Mouse (Mus musculus): ENCODE data around the gene Ccdc84. TPM values are rescaled to one million over a fixed set of nuclear protein-coding genes. Genes with fewer than 3 reads are reported as not detected.
A peak's percentile ranks its signal among the peaks of the same experiment; 100 is the strongest.
"Not testable (repeated sequence)": the region's sequence is repeated elsewhere in the genome, so short reads cannot be mapped to it uniquely, and the experiment has no call there.

Gene Ccdc84
- polyA plus RNA-seq, 2 experiments from 2014 or later, result 20.3 to 27.3 TPM

GRCm38 (mm10) chr9:44407752-44408097 is 10.6 kb downstream of the Ccdc84 start:
- no peak for ATAC-seq

DNA sequence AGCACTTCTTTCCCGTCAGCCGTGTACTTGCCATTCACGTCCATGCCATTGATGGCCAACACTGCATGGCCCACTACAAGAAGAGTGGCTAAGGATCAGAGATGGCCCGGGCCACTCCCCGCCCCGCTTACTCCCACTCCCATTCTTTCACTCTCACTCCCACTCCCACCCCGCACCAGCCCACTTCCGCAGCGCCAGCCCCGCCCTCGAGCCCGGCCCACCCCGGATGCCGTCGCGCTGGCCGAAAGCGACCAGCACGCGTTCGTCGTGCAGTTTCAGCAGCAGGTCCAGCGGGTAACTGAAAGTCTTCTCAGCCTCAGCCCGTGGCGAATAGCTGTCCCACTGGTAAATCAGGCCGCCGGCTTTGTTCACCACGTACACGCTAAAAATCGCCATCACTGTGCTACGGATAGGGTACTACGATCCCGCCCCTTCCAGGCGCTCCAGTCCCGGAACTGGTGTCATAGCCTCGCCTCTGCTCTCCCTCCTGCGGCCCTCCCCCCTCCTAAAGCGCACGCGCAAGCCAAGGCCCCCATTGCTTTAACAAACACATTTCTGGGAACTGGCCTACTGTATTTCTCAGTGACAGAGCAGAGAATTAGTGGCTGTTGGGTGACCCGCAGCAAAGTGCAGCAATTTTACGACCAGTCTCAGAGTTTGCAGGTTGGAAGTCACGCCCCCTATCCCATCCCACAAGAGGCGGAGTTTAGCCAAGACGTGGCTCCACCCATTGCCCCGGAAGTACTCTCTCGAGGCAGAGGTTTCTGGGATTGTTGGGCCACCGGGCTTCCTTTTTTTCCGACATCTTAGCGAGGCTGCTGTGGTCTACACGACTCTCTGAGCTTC is 11.2 kb downstream of the Ccdc84 start, which contains the start of the genes Rps25 and Trappc4:
Gene Rps25, plus strand, starts transcription at position 234 of the 846 bp plus-strand sequence.
Gene Trappc4, minus strand, starts transcription at position 695 of the 846 bp plus-strand sequence.
- ATAC-seq, result peak; percentile 93

- no peak for ATAC-seq
These were observed 13.4 kb downstream of the Ccdc84 start for GRCm38 (mm10) chr9:44405011-44405410.

GRCm38 (mm10) chr9:44401081-44401480 is 17.3 kb downstream of the Ccdc84 start:
- no peak for ATAC-seq

DNA sequence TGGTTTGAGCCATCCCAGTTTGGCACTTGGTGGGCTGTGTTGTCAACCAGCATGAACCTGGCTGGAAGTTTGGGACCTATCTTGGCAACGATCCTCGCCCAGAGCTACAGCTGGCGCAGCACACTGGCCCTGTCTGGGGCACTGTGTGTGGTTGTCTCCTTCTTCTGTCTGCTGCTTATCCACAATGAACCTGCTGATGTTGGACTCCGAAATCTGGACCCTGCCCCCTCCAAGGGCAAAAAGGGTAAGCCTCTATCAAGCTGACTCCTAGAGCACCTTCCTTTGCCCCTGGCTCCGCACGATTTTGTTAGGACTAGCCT is 18.6 kb downstream of the Ccdc84 start:
- no peak for ATAC-seq

DNA sequence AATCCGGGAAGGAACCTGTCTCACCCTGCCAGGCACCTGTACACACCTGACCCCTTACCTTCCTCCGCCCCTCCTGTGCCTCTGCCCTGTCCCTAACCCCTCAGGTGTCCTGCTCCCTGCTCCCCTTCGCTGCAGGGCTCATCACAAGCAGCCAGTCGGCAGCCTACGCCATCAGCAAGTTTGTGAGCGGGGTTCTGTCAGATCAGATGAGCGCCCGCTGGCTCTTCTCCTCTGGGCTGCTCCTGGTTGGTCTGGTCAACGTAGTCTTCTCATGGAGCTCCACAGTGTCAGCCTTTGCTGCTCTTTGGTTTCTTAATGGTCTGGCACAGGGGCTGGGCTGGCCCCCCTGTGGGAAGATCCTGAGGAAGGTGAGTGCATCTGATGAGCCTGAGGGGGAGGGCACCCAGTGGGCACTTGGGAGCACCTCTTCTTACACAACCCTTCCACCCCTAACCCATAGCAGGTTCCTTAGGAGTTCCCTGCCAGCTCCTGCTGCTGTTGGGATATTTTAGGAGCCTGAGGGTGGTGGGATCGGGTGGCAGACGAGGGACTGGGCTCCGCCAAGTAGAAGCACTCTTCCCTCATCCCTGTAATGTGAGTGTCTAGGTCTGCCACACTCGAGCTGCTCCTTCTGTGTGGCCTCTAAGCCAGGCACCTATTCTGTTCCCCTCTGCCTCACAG is 19.1 kb downstream of the Ccdc84 start:
- ATAC-seq, result no peak

- no peak for ATAC-seq
These were observed 19.8 kb downstream of the Ccdc84 start for GRCm38 (mm10) chr9:44398551-44398950.

- ATAC-seq, result no peak
These were observed 20.3 kb downstream of the Ccdc84 start for GRCm38 (mm10) chr9:44398087-44398486.

DNA sequence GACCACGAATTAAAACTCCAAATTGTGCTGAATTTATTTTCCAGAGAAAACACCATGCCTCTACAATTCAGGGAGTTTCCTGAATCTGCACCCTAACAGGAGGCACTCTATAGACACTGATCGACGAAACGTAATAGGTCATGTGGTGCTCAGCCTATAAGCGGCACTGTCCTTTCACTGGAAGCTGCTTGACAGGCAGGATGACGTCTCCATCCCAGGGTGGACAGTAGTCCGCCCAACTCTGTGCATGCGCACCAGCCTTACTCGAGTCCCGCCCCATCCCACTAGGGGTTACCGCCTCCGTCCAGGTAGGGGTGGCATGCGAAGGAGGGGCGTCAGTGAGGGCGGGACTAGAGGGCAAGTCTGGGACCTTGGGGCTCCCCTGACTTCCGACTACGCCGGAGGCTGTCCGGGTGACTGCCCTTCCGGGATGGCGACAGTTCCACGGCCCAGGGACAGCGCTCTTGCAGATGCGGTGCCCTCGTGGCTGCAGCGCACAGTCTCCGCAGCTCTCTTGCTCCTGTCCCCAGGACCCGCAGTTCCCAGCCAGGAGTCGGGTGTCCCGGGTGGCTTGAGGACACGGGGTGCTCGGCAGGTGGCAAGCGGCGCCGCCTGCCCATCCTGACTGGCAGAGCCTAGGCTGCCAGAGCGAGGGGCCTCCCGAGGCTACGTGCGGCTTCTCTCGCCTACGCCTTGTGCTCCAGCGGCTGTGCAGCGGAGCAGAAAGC is 21.5 kb downstream of the Ccdc84 start, which contains the start of gene Slc37a4:
Gene Slc37a4, plus strand, starts transcription at position 169 of the 728 bp plus-strand sequence.
- peak; percentile 94 for ATAC-seq

- ATAC-seq, result peak; percentile 65
These were observed 26.9 kb downstream of the Ccdc84 start for GRCm38 (mm10) chr9:44391466-44391865.

- ATAC-seq, result peak; percentile 61
These were observed 29.1 kb downstream of the Ccdc84 start for GRCm38 (mm10) chr9:44389273-44389672.

GRCm38 (mm10) chr9:44387221-44387620 is 31.1 kb downstream of the Ccdc84 start:
- no peak for ATAC-seq

DNA sequence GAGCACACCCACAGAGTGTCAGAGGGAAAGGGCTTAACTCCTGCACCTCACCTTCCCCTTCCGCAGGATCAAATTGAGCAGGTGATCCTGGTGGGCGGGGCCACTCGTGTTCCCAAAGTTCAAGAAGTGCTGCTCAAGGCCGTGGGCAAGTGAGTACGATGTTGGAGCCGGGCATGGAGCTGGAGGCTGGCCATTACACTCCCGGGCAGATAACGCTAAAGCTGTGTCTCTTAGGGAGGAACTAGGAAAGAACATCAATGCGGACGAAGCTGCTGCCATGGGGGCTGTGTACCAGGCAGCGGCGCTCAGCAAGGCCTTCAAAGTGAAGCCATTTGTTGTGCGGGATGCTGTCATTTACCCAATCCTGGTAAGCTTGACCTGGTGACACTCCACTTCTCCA is 33.8 kb downstream of the Ccdc84 start:
- no peak for ATAC-seq

GRCm38 (mm10) chr9:44379862-44380261 is 38.5 kb downstream of the Ccdc84 start:
- ATAC-seq, result no peak

DNA sequence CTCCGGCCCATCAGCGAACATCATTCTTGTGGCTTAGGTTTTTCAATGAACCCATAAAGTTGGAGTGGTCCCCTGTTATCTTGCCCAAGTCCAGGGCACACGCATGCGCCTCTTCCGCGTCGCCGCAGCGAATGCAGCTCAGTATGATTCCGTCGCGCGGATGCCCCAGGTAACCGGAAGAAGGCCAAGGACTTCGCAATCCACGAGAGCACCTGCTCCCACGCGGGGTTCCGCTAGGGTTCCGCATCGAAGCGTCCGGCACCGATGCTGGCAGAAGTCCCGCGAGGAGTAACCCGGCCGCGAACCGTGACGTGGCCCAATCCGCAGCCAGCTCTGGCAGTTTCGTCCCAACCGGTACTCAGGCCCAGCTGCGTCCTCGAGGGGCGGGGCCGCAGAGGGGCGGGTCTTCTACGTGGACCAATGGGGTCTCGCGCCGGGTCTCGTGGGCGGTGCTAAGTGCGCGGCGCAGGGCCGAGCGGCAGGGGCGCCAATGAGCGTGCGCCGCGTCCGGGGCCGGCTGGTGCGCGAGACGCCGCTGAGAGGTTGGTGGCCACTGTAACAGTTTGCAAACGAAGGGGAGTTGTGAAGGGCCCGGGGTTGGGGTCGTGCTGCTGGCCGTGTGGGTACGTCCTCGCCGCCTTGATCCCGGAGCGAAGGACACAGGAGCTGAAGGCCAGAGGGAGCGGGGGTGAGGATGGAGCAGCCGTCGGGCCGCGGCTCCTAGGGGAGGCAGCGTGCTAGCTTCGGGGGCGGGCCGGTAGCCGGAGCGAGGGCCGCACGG is 39.1 kb downstream of the Ccdc84 start, which contains the start of gene Hyou1:
Gene Hyou1, plus strand, starts transcription at position 437 of the 781 bp plus-strand sequence.
- peak; percentile 91 for ATAC-seq

DNA sequence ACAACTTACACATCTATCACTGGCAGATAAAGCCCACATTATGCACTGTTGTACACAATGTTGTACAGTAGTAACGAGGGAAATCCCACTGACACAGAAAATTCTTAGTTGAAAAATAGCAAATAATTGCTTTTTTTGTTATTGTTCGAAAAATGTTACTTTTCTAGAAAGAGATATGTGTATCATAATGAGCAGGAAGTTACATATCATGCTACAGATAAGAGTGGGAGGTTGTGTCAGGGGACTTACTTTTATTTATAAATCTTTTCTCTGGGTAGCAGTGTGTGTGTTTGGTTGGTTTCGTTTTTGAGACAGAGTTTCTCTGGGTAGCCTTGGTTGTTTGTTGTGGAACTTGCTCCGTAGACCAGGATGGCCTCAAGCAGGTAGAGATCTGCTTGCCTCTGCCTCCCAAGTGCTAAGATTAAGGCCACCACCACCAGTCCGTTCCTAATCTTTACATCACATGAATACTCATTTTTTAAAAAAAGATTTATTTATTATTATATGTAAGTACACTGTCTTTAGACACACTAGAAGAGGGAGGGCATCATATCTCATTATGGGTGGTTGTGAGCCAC is 40.1 kb downstream of the Ccdc84 start:
- ATAC-seq, result peak; percentile 7

DNA sequence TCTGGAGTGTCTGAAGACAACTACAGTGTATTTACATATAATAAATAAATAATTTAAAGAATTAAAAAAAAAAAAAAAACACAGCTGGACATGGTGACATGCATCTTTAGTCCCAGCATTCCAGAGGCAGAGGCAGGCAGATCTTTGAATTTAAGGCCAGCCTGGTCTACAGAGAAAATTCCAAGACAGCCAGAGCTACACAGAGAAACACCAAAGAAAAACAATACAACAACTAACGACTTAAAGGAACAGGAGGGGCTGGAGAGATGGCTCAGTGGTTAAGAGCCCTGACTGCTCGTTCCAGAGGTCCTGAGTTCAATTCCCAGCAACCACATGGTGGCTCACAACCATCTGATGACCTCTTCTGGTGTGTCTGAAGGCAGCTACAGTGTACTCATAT is 41.0 kb downstream of the Ccdc84 start:
- not testable (repeated sequence) for ATAC-seq

GRCm38 (mm10) chr9:44376141-44376540 is 42.2 kb downstream of the Ccdc84 start:
- ATAC-seq, result no peak

- no peak for ATAC-seq
These were observed 45.0 kb downstream of the Ccdc84 start for GRCm38 (mm10) chr9:44373386-44373785.

DNA sequence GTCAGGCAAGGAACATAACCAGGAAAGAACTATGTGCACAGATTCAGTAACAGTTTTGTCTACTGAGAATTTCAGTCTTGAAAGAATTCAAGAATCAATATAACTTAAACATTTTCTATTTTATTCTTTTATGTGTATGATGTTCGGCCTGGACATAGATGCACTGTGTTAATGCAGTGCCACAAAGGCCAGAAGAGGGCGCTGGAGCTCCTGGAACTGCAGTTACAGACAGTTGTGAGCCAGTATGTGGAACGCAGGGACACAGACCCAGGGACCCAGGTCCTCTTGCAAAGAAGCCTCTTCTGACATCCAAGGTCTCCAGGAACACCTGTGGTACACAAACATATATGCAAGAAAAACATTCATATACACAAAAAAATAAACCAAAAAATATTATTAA is 53.9 kb downstream of the Ccdc84 start:
- ATAC-seq, result no peak

GRCm38 (mm10) chr9:44361931-44362330 is 56.4 kb downstream of the Ccdc84 start:
- ATAC-seq, result not testable (repeated sequence)
